Mouse (Mus musculus): ENCODE data around the gene Sqstm1. TPM values are rescaled to one million over a fixed set of nuclear protein-coding genes. Genes with fewer than 3 reads are reported as not detected.

Gene Sqstm1
- 107 and 111 TPM in 2 replicates for polyA plus RNA-seq (2012; ENCODE audit: low replicate concordance)

DNA sequence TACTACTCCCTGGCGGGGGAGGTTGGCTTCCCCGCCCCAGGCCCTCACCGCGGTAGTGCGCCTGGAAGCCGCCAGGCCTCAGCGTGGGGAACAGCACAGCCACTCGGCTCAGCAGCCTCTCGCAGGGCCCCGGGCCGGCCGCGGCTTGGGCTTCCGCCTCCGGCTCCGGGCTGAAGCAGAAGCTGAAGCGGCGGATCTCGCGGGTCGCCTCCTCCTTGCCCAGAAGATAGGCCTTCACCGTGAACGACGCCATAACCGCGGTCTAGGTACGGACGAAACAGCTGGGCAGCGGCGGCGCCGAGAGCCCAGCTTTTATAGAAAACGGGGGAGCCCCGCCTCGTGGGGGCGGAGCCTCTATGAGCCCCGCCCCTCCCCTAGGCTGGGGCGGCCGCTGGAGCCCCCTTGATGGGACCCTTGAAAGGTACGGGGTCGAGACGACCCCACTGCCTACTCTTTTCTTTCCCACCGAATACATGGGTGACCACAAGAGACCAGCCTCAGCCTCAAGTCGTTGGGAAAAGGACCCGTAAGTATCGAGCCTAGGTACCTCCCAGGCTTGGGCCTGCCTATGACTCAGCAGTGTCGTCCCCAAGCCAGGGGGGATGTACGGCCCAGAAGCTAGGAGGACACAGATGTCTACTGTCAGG lies at the start of gene Sqstm1, which contains the start of gene Mgat4b:
TSS of gene Sqstm1 (minus strand) at position 323 of the 647 bp plus-strand sequence.
TSS of gene Mgat4b (plus strand) at position 386 of the 647 bp plus-strand sequence.

DNA sequence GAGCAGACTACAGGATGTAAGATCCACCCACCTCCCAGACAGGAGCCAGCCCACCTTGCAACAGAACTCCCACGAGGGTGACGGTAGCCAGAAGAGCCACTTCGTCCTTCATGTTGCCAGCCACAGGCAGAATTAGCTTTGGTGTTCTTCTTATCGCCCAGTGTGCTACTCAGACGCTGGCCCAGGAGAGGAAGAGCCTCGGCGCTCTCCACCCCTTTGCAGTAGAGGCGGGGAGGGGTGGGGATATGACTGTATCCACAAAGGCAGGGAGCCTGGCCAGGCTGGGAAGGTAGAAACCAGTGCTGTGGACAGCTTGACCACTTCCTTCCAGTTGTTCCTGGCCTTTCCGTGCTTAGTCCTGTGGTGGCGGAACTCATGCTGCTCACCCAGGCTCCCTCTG lies 27.7 kb upstream of the Sqstm1 start, which contains the start of gene Ltc4s:
TSS of gene Ltc4s (minus strand) at position 293 of the 400 bp plus-strand sequence.

DNA sequence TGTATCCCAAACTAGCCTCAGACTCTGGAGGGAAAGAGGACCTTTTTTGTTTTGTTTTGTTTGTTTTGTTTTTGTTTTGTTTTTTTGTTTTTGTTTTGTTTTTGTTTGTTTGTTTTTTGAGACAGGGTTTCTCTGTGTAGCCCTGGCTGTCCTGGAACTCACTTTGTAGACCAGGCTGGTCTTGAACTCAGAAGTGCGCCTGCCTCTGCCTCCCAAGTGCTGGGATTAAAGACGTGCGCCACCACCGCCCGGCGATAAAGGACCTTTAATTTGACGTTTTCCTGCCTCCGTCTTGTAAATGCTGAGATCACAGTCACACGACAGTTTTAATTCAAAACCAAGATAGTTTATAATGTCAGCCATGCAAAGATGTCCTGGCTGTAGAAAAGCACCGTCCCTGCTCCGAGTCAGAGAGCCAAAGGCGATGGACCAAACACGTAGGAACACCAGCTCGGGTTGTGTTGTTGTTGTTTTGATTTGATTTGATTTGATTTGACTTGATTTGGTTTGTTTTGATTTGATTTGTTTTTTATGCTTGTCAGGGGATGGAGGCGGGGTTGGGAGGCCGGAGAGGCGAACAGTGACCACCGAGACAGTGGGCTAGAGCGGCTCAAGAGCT lies 36.4 kb downstream of the Sqstm1 start, which contains the start of gene Mrnip:
TSS of gene Mrnip (plus strand) at position 334 of the 619 bp plus-strand sequence.

Other genes starting within 250 kb of the Sqstm1 start
- 13.7 and 28.0 TPM in 2 replicates for gene Rnf130, start 185.5 kb downstream of the Sqstm1 start, polyA plus RNA-seq (2012; ENCODE audit: low replicate concordance)
- 25.7 and 69.1 TPM in 2 replicates for gene Tbc1d9b, start 79.4 kb downstream of the Sqstm1 start, polyA plus RNA-seq (2012; ENCODE audit: low replicate concordance)
- 1.3 and 3.5 TPM in 2 replicates for gene Mrnip, start 36.4 kb downstream of the Sqstm1 start, polyA plus RNA-seq (2012; ENCODE audit: low replicate concordance)
- gene Mgat4b, start 63 bp upstream of the Sqstm1 start, polyA plus RNA-seq (2012; ENCODE audit: low replicate concordance), result 157 and 261 TPM in 2 replicates
- 0.37 and 1.7 TPM in 2 replicates for gene Ltc4s, start 27.8 kb upstream of the Sqstm1 start, polyA plus RNA-seq (2012; ENCODE audit: low replicate concordance)
- 8.8 and 16.2 TPM in 2 replicates for gene Maml1, start 81.5 kb upstream of the Sqstm1 start, polyA plus RNA-seq (2012; ENCODE audit: low replicate concordance)
- 13.1 and 31.2 TPM in 2 replicates for gene Canx, start 114.8 kb upstream of the Sqstm1 start, polyA plus RNA-seq (2012; ENCODE audit: low replicate concordance)
- gene Cby3, start 143.6 kb upstream of the Sqstm1 start, polyA plus RNA-seq (2012; ENCODE audit: low replicate concordance), result not detected in 2 replicates
- gene Hnrnph1, start 166.2 kb upstream of the Sqstm1 start, polyA plus RNA-seq (2012; ENCODE audit: low replicate concordance), result 67.2 and 193 TPM in 2 replicates
- gene Rufy1, start 220.3 kb upstream of the Sqstm1 start, polyA plus RNA-seq (2012; ENCODE audit: low replicate concordance), result 4.1 and 4.6 TPM in 2 replicates

Data from leukemia stem cell, adult 10-12 weeks (primary cell).